Mouse (Mus musculus): ENCODE results near the gene 4930579F01Rik.

Gene 4930579F01Rik

GRCm38 (mm10) chr3:138193683-138194302 lies at the start of gene 4930579F01Rik:
Gene 4930579F01Rik, minus strand, starts transcription at chr3:138193825.
- DNase-seq (ENCODE audit: low spot score) = no peak

GRCm38 (mm10) chr3:138242933-138243332 lies 49.3 kb upstream of the 4930579F01Rik start:
- no peak for DNase-seq (ENCODE audit: low spot score)

- DNase-seq (ENCODE audit: low spot score) = no peak
Measured at GRCm38 (mm10) chr3:138242021-138242726, 48.5 kb upstream of the 4930579F01Rik start.

GRCm38 (mm10) chr3:138241371-138241770 lies 47.7 kb upstream of the 4930579F01Rik start:
- no peak for DNase-seq (ENCODE audit: low spot score)

GRCm38 (mm10) chr3:138240942-138241341 lies 47.3 kb upstream of the 4930579F01Rik start:
- no peak for DNase-seq (ENCODE audit: low spot score)

GRCm38 (mm10) chr3:138240411-138240810 lies 46.8 kb upstream of the 4930579F01Rik start:
- no peak for DNase-seq (ENCODE audit: low spot score)

- DNase-seq (ENCODE audit: low spot score) = no peak
Measured at GRCm38 (mm10) chr3:138239461-138239860, 45.8 kb upstream of the 4930579F01Rik start.

GRCm38 (mm10) chr3:138238046-138238445 lies 44.4 kb upstream of the 4930579F01Rik start:
- no peak for DNase-seq (ENCODE audit: low spot score)

- DNase-seq (ENCODE audit: low spot score) = no peak
Measured at GRCm38 (mm10) chr3:138236546-138237163, 43.0 kb upstream of the 4930579F01Rik start.

- DNase-seq (ENCODE audit: low spot score) = no peak
Measured at GRCm38 (mm10) chr3:138231531-138231930, 37.9 kb upstream of the 4930579F01Rik start.

- DNase-seq (ENCODE audit: low spot score) = no peak
Measured at GRCm38 (mm10) chr3:138230266-138230665, 36.6 kb upstream of the 4930579F01Rik start.

- no peak for DNase-seq (ENCODE audit: low spot score)
Measured at GRCm38 (mm10) chr3:138229448-138229847, 35.8 kb upstream of the 4930579F01Rik start.

- DNase-seq (ENCODE audit: low spot score) = no peak
Measured at GRCm38 (mm10) chr3:138227782-138228181, 34.2 kb upstream of the 4930579F01Rik start.

- no peak for DNase-seq (ENCODE audit: low spot score)
Measured at GRCm38 (mm10) chr3:138227082-138227481, 33.5 kb upstream of the 4930579F01Rik start.

GRCm38 (mm10) chr3:138226476-138226875 lies 32.9 kb upstream of the 4930579F01Rik start:
- DNase-seq (ENCODE audit: low spot score) = no peak

- DNase-seq (ENCODE audit: low spot score) = no peak
Measured at GRCm38 (mm10) chr3:138225853-138226252, 32.2 kb upstream of the 4930579F01Rik start.

- DNase-seq (ENCODE audit: low spot score) = no peak
Measured at GRCm38 (mm10) chr3:138225331-138225730, 31.7 kb upstream of the 4930579F01Rik start.

- no peak for DNase-seq (ENCODE audit: low spot score)
Measured at GRCm38 (mm10) chr3:138224363-138224954, 30.8 kb upstream of the 4930579F01Rik start.

- DNase-seq (ENCODE audit: low spot score) = peak; percentile 68
Measured at GRCm38 (mm10) chr3:138222952-138223351, 29.3 kb upstream of the 4930579F01Rik start.

- DNase-seq (ENCODE audit: low spot score) = no peak
Measured at GRCm38 (mm10) chr3:138222511-138222910, 28.9 kb upstream of the 4930579F01Rik start.

- DNase-seq (ENCODE audit: low spot score) = no peak
Measured at GRCm38 (mm10) chr3:138221116-138221515, 27.5 kb upstream of the 4930579F01Rik start.

- DNase-seq (ENCODE audit: low spot score) = no peak
Measured at GRCm38 (mm10) chr3:138217631-138218264, 24.1 kb upstream of the 4930579F01Rik start, which contains the start of gene Adh7. Gene Adh7, plus strand, starts transcription at chr3:138217760.
